Mouse (Mus musculus) spleen, adult 2 months (tissue): ENCODE data around the gene Nxn. TPM values are rescaled to one million over a fixed set of nuclear protein-coding genes. Genes with fewer than 3 reads are reported as not detected.

ENCODE experiments used
- DNase-seq, 2 experiments: peaks; one replicate each; pipeline versions ENCODE4 v3.0.0 to v3.0.0-alpha.2; 2012 to 2021; ENCODE audit warnings: low spot score in 2 of 2, low read depth in 1 of 2
- H3K27ac ChIP-seq: fragments of 200-500 bp; 2 replicates; pipeline ENCODE4 v1.5.1; 2012; ENCODE audit warnings: low read length, inconsistent platforms; ENCODE audit not compliant: insufficient read depth
- H3K27me3 ChIP-seq: fragments of 200-500 bp; 2 replicates; pipeline ENCODE4 v1.6.1; 2012; ENCODE audit warnings: mild to moderate bottlenecking, moderate library complexity, low read length, inconsistent platforms; ENCODE audit not compliant: control insufficient read depth, insufficient read depth
- H3K36me3 ChIP-seq: fragments of 200-500 bp; 2 replicates; pipeline ENCODE4 v1.6.1; 2012; ENCODE audit warnings: mild to moderate bottlenecking, low read length, inconsistent platforms; ENCODE audit not compliant: control insufficient read depth, insufficient read depth
- H3K4me1 ChIP-seq: fragments of 200-500 bp; 2 replicates; pipeline ENCODE4 v1.6.1; 2011; ENCODE audit warnings: inconsistent platforms; ENCODE audit not compliant: control insufficient read depth, insufficient read depth, insufficient read length
- H3K4me3 ChIP-seq: fragments of 200-500 bp; 2 replicates; pipeline ENCODE4 v1.5.1; 2011; ENCODE audit warnings: mild to moderate bottlenecking, inconsistent platforms; ENCODE audit not compliant: insufficient read depth, insufficient read length; ENCODE audit errors: extremely low read depth
- CTCF ChIP-seq: fragments of 200-500 bp; IDR thresholded peaks from 2 replicates; pipeline ENCODE4 v1.5.1; 2011; ENCODE audit warnings: mild to moderate bottlenecking, inconsistent platforms; ENCODE audit not compliant: insufficient read depth, insufficient read length, insufficient replicate concordance; ENCODE audit errors: extremely low read depth
- POLR2A ChIP-seq: fragments of 200-500 bp; IDR thresholded peaks from 2 replicates; pipeline ENCODE4 v1.6.1; 2011; ENCODE audit warnings: low read depth, low read length, inconsistent platforms
- WGBS: fragments of 180-500 bp; shearing (Covaris S2); methylation state at CpG from one replicate; pipeline ENCODE4 v1.1.7; 2018; 5-methylcytosine and 5-hydroxymethylcytosine counted together
- polyA plus RNA-seq: library from polyadenylated mRNA; depleted of rRNA; stranded (reverse); fragments of >200 nt; gene quantifications from 2 replicates; pipeline ENCODE4 v1.2.3, GENCODE M21; 2012

Gene Nxn
- polyA plus RNA-seq, 1 experiment: 6.9 TPM

DNA sequence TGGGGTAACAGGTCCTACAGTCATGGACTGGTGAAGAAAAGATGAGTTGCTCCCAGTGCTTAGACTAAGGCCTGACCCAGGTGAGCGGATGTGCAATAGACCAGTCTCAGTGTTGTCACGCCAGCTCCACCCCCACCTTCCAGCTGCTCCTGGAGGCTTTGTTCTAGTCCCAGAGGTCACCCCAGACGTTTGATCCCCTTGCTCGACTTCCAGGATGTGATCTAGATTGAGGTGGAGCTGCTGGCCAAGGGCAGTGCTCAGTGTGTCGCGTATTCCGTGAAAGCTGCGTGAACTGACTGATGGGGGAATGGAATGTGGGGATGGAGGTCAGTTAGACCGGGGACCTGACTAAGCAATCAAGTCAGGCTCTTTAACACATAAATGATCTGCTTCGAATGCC is 111.6 kb downstream of the Nxn start:
- Histone ChIP-seq H3K27me3 (no peaks in the 10 kb centered on the region), H3K4me1 (no peaks in the 10 kb centered on the region), H3K36me3 (no peaks in the 10 kb centered on the region), H3K4me3 (no peak overlapping the region), H3K27ac (no peak overlapping the region)
- DNase-seq: no peak
- TF ChIP-seq CTCF (no peak), POLR2A (no peak)
- WGBS: 81% methylated on average over 10 of the region's 10 CpGs

DNA sequence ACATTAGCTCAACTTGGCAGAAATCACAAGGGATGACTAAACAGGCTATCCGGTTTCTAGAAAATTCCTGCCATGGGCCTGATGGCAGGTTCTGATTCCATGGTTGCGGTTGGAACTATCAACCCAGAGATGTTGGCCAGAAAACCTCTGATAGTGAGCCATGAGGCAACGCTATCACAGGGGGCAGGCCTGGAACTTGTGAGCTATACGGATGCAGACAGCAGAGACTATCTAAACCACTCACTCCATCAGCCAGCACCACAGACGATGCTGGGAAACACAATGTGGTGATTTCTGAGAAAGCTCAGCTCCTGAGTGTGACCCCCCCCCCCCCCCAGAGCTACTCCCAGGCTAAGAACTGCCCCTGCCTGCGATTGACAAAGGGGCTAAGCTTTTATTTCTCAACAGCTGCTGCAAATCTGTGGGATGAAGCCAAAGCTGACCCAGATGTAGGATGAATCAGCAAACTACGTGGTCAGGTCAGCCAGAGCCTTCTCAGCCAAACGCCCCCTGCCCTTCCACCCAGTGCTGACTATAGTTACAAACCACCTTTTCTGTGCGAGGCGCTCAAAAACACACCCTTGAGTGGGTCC is 112.3 kb downstream of the Nxn start:
- H3K27me3 ChIP-seq: no peaks in the 10 kb centered on the region
- H3K27ac ChIP-seq: no peak overlapping the region
- 76% methylated on average over 10 of the region's 10 CpGs for WGBS
- TF ChIP-seq CTCF: no peak
- no peak for TF ChIP-seq POLR2A
- no peaks in the 10 kb centered on the region for H3K4me1 ChIP-seq
- DNase-seq: no peak
- no peaks in the 10 kb centered on the region for H3K36me3 ChIP-seq
- no peak overlapping the region for H3K4me3 ChIP-seq

DNA sequence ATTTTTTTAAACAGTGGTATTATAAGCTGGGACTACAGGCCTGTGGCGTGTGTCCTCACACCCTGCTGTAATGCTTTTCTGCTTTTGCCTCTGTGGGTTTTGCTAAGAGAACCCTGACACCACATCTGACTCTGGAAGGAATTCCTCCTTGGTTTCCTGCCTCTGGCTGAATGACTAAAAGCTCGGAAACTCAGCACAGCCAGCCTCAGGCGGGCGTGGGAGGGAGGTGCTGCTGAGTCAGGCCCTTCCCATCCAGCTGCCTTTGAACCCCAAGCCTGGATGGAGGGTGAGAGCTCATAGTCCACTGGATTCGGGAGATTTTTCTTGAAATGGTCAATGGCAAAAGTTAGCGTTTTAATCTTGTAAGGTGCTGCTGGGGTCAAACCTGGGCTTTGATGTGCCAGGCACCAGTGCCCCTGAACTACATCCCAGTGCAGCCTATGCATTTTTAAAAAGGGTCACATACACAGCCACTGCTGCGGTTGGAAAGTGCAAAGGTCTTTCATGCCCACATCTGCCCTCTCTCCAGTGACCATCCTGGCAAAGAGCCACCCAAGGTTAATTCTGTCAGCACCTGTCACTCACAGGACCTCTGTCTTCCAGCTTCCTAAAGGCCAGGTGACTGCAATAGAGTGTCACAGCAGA is 113.4 kb downstream of the Nxn start:
- Histone ChIP-seq H3K27me3 (no peaks in the 10 kb centered on the region), H3K27ac (no peak overlapping the region), H3K36me3 (no peaks in the 10 kb centered on the region), H3K4me1 (no peaks in the 10 kb centered on the region), H3K4me3 (no peak overlapping the region)
- no peak for DNase-seq
- TF ChIP-seq CTCF: no peak
- no peak for TF ChIP-seq POLR2A
- WGBS: 52% methylated on average over 7 of the region's 7 CpGs

DNA sequence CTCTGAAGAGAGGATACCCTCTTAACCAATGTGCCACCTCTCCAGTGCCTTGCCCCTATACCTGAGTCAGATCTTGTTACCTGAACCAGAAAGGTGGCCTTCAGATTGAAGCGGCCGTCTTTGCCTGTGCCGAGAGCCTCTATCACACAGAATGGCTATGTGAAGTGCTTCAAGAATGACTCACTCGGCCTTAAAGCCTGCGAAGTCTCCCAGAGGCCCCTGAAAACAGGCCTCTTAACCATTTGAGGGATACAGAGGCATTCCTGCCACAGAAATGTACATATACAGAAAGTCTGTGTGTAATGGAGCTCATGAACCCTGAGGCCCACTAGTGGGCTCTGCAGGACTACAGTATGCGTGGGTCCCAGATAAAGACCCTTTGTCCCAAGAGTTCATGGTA is 115.1 kb downstream of the Nxn start:
- no peak for DNase-seq
- WGBS: 95% methylated on average over 6 of the region's 6 CpGs
- TF ChIP-seq POLR2A (no peak), CTCF (no peak)
- H3K4me1 ChIP-seq: no peaks in the 10 kb centered on the region
- no peaks in the 10 kb centered on the region for H3K36me3 ChIP-seq
- no peak overlapping the region for H3K4me3 ChIP-seq
- H3K27ac ChIP-seq: no peak overlapping the region
- H3K27me3 ChIP-seq: no peaks in the 10 kb centered on the region

DNA sequence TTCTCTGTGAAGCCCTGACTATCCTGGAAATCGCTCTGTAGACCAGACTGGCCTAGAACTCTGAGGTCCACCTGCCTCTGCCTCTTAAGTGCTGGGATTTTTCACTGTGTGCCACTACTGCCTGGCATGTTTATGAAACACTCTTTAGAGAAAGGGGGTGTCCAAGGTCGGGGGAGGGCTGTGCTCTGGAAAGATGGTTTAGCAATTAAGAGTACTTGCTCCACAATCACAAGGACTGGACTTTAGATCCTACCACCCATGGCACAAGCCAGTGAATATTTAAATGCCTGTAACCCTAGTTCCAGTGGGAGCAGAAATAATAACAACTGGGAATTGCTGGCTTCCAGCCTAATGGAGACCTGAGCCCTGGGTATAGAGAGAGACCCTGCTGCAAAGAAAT is 119.0 kb downstream of the Nxn start:
- no peak overlapping the region for H3K27ac ChIP-seq
- TF ChIP-seq POLR2A: no peak
- TF ChIP-seq CTCF: no peak

DNA sequence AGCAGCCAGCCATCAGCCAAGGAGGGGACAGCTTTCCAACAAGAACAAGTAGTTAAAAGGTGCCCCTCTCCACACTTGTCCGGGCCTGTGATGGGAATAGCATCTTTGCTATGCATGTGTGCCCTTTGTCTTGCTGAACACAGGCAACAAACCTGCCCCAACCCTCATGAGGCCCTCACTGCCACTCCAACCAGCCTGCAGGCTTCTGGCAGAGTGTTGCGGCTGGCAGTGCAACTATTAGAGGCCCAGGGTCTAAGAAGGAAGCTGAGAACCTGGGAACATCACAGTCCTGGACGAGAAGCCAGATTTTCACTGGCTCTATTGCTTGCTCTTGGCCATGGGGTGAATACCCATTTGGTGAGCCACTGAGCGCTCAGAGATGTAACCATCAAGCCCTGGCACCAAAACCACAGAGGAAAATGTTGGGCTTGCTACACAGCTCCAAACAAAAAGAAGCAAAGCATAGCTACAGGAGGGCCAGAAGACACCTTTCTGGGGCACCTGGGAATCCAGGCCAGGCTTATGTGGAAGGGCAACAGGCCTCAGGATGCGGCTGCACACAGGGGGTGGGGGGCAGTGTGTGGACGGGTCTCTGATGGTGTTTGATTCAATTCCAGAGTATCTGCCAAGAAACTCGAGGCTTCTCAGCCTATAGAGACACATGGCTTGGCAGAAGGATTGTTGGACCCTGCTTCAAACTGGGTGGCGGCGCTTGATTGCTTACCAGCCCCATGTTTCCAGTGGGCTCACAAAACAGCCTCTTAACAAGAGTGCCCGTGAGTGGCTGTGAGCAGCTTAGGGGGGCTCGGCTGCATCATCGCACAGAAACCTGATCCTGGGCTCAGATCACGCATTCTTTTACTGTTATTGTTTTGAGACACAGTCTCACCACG is 119.7 kb downstream of the Nxn start:
- Histone ChIP-seq H3K27me3 (no peaks in the 10 kb centered on the region), H3K4me1 (no peaks in the 10 kb centered on the region), H3K36me3 (no peaks in the 10 kb centered on the region), H3K4me3 (no peak overlapping the region), H3K27ac (no peak overlapping the region)
- no peak for DNase-seq
- WGBS: 86% methylated on average over 14 of the region's 14 CpGs
- TF ChIP-seq CTCF: no peak
- no peak for TF ChIP-seq POLR2A

More for the DNA sequence above, 119.0 kb downstream of the Nxn start:
- Histone ChIP-seq H3K36me3 (no peaks in the 10 kb centered on the region), H3K4me3 (no peak overlapping the region), H3K27me3 (no peaks in the 10 kb centered on the region), H3K4me1 (no peaks in the 10 kb centered on the region)
- WGBS: 86% methylated on average over 2 of the region's 2 CpGs
- DNase-seq: no peak
